Mouse (Mus musculus): Measurements from ENCODE around the gene Hipk2.

GRCm38 (mm10) chr6:38688841-38689240, 187.1 kb downstream of the Hipk2 start:
- TF ChIP-seq POLR2A (IDR thresholded peaks at IDR 0.05; ENCODE audit: low read depth, low read length) (no peak), CTCF (IDR thresholded peaks at IDR 0.05; ENCODE audit: extremely low read depth, insufficient read depth, insufficient read length, insufficient replicate concordance) (no peak)
